Mouse (Mus musculus): ENCODE measurements around the gene Sh3glb1.

DNA sequence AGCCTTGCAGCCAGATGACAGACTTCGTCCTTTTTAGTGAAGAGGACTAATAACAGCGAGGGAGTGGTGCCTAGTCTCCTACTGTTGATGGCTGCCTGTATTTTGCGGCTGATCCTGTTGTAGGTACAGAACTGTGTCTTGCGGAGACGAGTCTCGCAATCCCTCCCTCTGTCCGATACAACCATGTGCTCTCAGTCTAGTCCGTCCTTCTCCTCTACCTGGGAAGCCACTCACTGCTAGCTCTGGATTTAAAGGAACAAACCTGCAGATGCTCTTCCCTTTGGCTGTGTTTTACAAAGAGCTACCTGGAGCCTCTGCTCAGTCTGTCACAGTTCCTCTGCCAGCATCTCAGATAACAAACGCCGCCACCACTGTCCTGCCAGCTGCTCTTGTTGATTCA, 26.1 kb downstream of the Sh3glb1 start:
- TF ChIP-seq USF1 (IDR thresholded peaks at IDR 0.05; ENCODE audit: low read depth) (no peak), CTCF (IDR thresholded peaks at IDR 0.05; ENCODE audit: control insufficient read depth, insufficient read depth, insufficient read length) (no peak), CEBPB (IDR thresholded peaks at IDR 0.05; ENCODE audit: low read depth) (no peak), MAX (IDR thresholded peaks at IDR 0.05) (no peak), FOSL1 (IDR thresholded peaks at IDR 0.05; ENCODE audit: insufficient read depth, low read length, poor library complexity, severe bottlenecking) (no peak)
